Mouse (Mus musculus): ENCODE measurements at regions not wholly inside any gene's neighbourhood (a gene's known extent, or its start where the extent isn't known, plus 50 kb on each side); places are given as distances from the start of the nearest gene placed in this dataset.
A peak's percentile ranks its signal among the peaks of the same experiment; 100 is the strongest.

DNA sequence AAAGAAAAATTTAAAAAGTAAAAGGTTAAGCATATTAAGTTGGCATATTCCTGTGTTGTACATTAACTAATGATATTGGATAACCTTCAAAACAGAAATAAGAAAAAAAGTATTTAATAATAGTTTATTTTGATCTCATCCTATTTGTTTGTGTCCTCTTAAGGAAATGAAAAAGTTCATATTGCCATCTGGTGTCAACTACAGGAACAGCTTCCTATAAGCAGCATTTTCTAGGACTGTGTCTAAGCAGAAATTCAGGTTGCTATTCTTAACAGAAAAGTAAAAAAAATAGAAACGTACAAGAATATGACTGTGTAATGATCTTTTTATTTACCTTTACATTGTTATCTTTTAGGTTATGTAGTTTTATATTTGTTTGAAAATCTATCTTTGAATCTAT lies 313.4 kb upstream of the G6pd2 start:
- H3K36me3 ChIP-seq: no peaks in the 10 kb centered on the region
- no peaks in the 10 kb centered on the region for H3K4me1 ChIP-seq (replicated peaks)
- no peaks in the 10 kb centered on the region for H3K27me3 ChIP-seq
- WGBS: 69% methylated on average over 1 of the region's 1 CpGs
- no peak overlapping the region for H3K9ac ChIP-seq
- H3K4me2 ChIP-seq: no peak overlapping the region
- ATAC-seq (ENCODE audit: low FRiP score, low read depth): no peak
- no peak overlapping the region for H3K4me3 ChIP-seq
- H3K9me3 ChIP-seq: no peaks in the 10 kb centered on the region
- H3K27ac ChIP-seq (replicated peaks): no peak overlapping the region

DNA sequence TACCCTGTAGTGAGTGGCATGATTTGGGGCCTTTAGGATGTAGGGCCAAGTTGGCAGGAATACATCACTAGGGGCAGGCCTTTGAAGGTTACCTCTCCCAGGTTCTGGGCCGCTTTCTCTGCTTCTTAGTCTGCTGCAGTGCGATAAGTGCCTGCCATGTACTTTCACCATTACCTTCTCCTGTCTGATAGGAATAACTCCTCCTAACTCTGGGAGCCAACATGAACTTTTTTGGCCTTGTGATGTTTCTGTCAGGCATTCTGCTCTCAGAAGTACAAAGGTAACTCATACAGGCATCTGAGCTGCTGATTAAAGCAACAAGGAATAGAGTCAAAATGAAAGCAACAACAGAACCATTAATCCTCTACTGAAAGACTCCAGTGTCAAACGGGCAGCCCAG lies 301.2 kb upstream of the G6pd2 start:
- H3K36me3 ChIP-seq: no peaks in the 10 kb centered on the region
- no peaks in the 10 kb centered on the region for H3K27me3 ChIP-seq
- H3K9ac ChIP-seq: no peak overlapping the region
- no peak for ATAC-seq (ENCODE audit: low FRiP score, low read depth)
- no peaks in the 10 kb centered on the region for H3K4me1 ChIP-seq (replicated peaks)
- no peak overlapping the region for H3K4me2 ChIP-seq
- no peak overlapping the region for H3K27ac ChIP-seq (replicated peaks)
- WGBS: 93% methylated on average over 3 of the region's 3 CpGs
- no peak overlapping the region for H3K4me3 ChIP-seq
- no peaks in the 10 kb centered on the region for H3K9me3 ChIP-seq

DNA sequence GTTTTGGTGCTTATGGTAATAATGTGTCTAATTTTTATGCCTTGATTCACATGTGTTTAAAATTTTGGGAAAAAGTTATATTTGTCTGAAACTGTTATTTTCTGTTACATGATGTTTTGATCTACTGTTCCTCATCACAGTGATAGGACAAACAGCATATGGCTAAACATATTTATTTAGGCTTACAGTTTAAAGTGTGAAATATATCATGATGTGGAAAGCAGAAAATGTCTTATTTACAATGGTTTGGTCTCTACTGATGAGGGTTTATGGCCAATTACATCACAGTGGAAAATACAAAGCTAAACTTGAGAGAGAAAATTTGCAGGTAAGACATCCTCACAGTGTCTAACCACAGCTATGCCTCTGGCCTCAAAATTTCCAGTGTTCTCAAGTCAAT lies 268.1 kb upstream of the G6pd2 start:
- no peak overlapping the region for H3K9ac ChIP-seq
- H3K9me3 ChIP-seq: no peaks in the 10 kb centered on the region
- H3K4me2 ChIP-seq: no peak overlapping the region
- no peak overlapping the region for H3K4me3 ChIP-seq
- H3K36me3 ChIP-seq: no peaks in the 10 kb centered on the region
- H3K27me3 ChIP-seq: no peaks in the 10 kb centered on the region
- no peak overlapping the region for H3K27ac ChIP-seq (replicated peaks)
- ATAC-seq (ENCODE audit: low FRiP score, low read depth): no peak
- H3K4me1 ChIP-seq (replicated peaks): no peaks in the 10 kb centered on the region

DNA sequence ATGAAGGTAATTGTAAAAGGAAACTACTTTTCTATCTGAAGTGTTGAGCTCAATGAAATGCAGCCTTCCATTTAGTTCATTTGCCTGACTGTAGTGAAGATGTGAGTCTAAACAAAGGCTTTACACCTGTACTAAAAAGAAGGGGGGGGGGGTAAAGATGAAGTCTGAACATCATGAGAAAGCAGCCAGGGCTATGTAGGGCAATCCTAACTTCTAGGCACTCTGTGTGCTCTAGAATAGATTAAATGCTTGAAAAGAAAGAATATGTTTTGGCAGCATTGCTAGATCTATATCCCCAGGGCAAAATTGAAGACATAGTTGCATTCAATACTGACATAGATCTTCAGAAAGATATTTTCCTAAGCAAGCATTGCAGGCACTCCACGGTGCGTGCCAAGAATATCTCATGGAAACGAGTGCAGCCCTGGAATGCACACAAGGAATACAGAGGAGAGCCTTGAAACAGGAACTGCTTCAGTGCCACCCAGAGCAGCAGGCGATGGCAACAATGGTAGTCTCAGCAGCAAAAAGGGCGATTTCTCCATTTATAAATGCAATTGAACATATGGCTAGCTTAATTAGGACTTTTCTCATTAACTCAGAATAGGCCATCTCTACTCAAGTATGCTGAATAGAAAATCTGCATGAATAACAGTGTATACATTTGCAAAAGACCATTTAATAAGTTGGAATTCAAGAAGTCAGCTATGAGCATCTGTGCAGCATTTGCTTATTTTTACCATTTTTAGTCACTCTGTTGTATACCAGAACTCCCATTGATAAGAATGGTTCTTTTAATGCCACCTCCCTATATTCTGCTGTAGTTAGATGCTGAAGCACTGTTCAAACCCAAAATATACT lies 261.8 kb upstream of the G6pd2 start:
- Histone ChIP-seq H3K9ac (no peak overlapping the region), H3K27me3 (no peaks in the 10 kb centered on the region), H3K4me2 (no peak overlapping the region), H3K36me3 (no peaks in the 10 kb centered on the region), H3K9me3 (no peaks in the 10 kb centered on the region), H3K4me1 (replicated peaks) (0 out of 2 replicates have a peak, but pooled peaks cover 4% of the 10 kb centered on the region), H3K27ac (replicated peaks) (no peak overlapping the region; the same call in 1 of the 2 replicates), H3K4me3 (no peak overlapping the region)
- peak; percentile 72; the same call in 1 of the 2 replicates for ATAC-seq (ENCODE audit: low FRiP score, low read depth)
- 47% methylated on average over 5 of the region's 5 CpGs for WGBS

DNA sequence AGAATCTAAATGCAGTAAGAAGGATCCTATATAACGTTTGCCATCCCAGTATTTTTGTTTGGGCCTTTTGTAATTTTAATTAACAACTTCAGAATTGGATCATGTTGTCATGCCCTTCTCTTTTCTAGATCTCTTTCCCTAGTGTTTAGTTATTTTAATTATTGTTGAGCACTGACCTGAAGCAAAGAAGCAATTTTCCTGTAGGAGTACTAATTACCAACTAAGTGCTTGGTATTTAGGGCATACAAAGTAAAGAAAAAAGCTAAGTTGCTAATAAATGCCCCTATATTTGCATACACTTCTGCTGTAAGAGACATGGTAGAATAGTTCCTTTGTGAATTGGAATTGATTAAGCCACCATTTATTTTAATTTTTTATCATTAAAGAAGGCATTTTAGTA lies 255.1 kb upstream of the G6pd2 start:
- no peak for ATAC-seq (ENCODE audit: low FRiP score, low read depth)
- Histone ChIP-seq H3K9ac (no peak overlapping the region), H3K9me3 (no peaks in the 10 kb centered on the region), H3K27ac (replicated peaks) (no peak overlapping the region), H3K27me3 (no peaks in the 10 kb centered on the region), H3K4me2 (no peak overlapping the region), H3K4me1 (replicated peaks) (no peaks in the 10 kb centered on the region), H3K36me3 (no peaks in the 10 kb centered on the region), H3K4me3 (no peak overlapping the region)
- 53% methylated on average over 1 of the region's 1 CpGs for WGBS

Measured in hindbrain, embryonic 15.5 days (tissue).